10 mouse cellular contexts compared by ENCODE assay signal in genomic region chr7:81058712-81059154, GRCm38 (mm10). TPM values are rescaled to one million over a fixed set of nuclear protein-coding genes. Genes with fewer than 3 reads are reported as not detected.
DNase-seq lines count a peak whose midpoint lies in the region; ATAC-seq and TF ChIP-seq lines count a peak whose summit lies in the region.
"Had no signal": no experiment of that assay in that cellular context is flagged by ENCODE, and none has a peak within 500 bp of the region (broad histone marks: within the 10 kb centered on the region; RNA-seq: fewer than 3 reads in every experiment).

No protein-coding gene starts in this region.

- H3K27me3 ChIP-seq in kidney, adult 2 months (replicated peaks; ENCODE audit: control insufficient read depth, insufficient read depth, low read length): no peaks in the 10 kb centered on the region
- no peaks in the 10 kb centered on the region for H3K27me3 ChIP-seq in heart, embryonic 13.5 days (replicated peaks)
- no peaks in the 10 kb centered on the region; the same call in 1 of the 2 replicates for H3K27me3 ChIP-seq in liver, embryonic 15.5 days
- H3K27me3 ChIP-seq: neural tube, embryonic 15.5 days had no signal

- peak overlapping the region; percentile 65 for H3K4me2 ChIP-seq in heart, embryonic 13.5 days
- H3K4me2 ChIP-seq in liver, embryonic 15.5 days: peak overlapping the region; percentile 79
- H3K4me2 ChIP-seq: neural tube, embryonic 15.5 days had no signal

- peak overlapping the region; percentile 89 for H3K9ac ChIP-seq in heart, embryonic 13.5 days
- H3K9ac ChIP-seq in liver, embryonic 15.5 days: no peak overlapping the region
- H3K9ac ChIP-seq: neural tube, embryonic 15.5 days had no signal

- H3K9me3 ChIP-seq in heart, embryonic 13.5 days: no peaks in the 10 kb centered on the region
- H3K9me3 ChIP-seq in liver, embryonic 15.5 days (replicated peaks): no peaks in the 10 kb centered on the region
- H3K9me3 ChIP-seq: neural tube, embryonic 15.5 days had no signal

- no peak for TF ChIP-seq POLR2A in kidney, adult 2 months (IDR thresholded peaks at IDR 0.05; ENCODE audit: low read depth, low read length)

- DNase-seq in kidney, adult 2 months: peak; percentile 53
- no peak for DNase-seq in kidney, postnatal 25 days
- DNase-seq in ZHBTc4 (ENCODE audit: low read depth, low spot score): peak; percentile 59
- no peak for DNase-seq in layer of hippocampus, adult 9-11 months
- DNase-seq in right cerebral cortex, postnatal 25 days: no peak
- DNase-seq: cerebellum, adult 9-10 months; layer of hippocampus, postnatal 36 days had no signal

- peaks cover 14% of the 10 kb centered on the region for H3K4me1 ChIP-seq in kidney, adult 2 months (ENCODE audit: control insufficient read depth, insufficient read depth, low read length)
- peaks cover 65% of the 10 kb centered on the region for H3K4me1 ChIP-seq in heart, embryonic 13.5 days
- H3K4me1 ChIP-seq in liver, embryonic 15.5 days (replicated peaks): peaks cover 31% of the 10 kb centered on the region

- H3K36me3 ChIP-seq in kidney, adult 2 months (ENCODE audit: control insufficient read depth, insufficient read depth, low read length): no peaks in the 10 kb centered on the region
- H3K36me3 ChIP-seq in heart, embryonic 13.5 days: peaks cover 19% of the 10 kb centered on the region
- no peaks in the 10 kb centered on the region for H3K36me3 ChIP-seq in liver, embryonic 15.5 days (replicated peaks)
- H3K36me3 ChIP-seq: neural tube, embryonic 15.5 days had no signal

- 42% methylated on average over 9 of the region's 9 CpGs for WGBS in kidney, adult 2 months
- 11% methylated on average over 9 of the region's 9 CpGs for WGBS in heart, embryonic 13.5 days
- whole genome bisulfite sequencing in liver, embryonic 15.5 days (ENCODE audit: insufficient replicate concordance): 23% methylated on average over 9 of the region's 9 CpGs

- no peak for ATAC-seq in heart, embryonic 13.5 days (ENCODE audit: extremely low read depth, insufficient number of reproducible peaks, low FRiP score, low TSS enrichment)
- no peak for ATAC-seq in liver, embryonic 15.5 days (ENCODE audit: insufficient read depth)

- no peak overlapping the region for H3K27ac ChIP-seq in kidney, adult 2 months (ENCODE audit: insufficient read depth, low read depth, low read length)
- peak overlapping the region; percentile 97 for H3K27ac ChIP-seq in heart, embryonic 13.5 days (replicated peaks)
- no peak overlapping the region for H3K27ac ChIP-seq in liver, embryonic 15.5 days (replicated peaks)
- H3K27ac ChIP-seq: neural tube, embryonic 15.5 days had no signal

- TF ChIP-seq CTCF in kidney, adult 2 months (conservative IDR thresholded peaks at IDR 0.05; ENCODE audit: insufficient read depth, insufficient read length, low read depth, low read length): no peak

- H3K4me3 ChIP-seq in kidney, adult 2 months (ENCODE audit: insufficient read depth, low read depth, low read length): no peak overlapping the region
- peak overlapping the region; percentile 59 for H3K4me3 ChIP-seq in heart, embryonic 13.5 days
- 0 out of 2 replicates have a peak overlapping the region, but pooled peaks have one; percentile 1 for H3K4me3 ChIP-seq in liver, embryonic 15.5 days (replicated peaks)
- H3K4me3 ChIP-seq: neural tube, embryonic 15.5 days had no signal

RNA-seq across cellular contexts. Expression of gene Alpk3, which starts 1.3 kb away (rescaled TPM):
- 0.04 and 0.88 TPM in 2 replicates for polyA plus RNA-seq in kidney, adult 2 months (2012; rRNA removed)
- polyA plus RNA-seq in heart, embryonic 13.5 days (2015; fragmentation: Nextera tagmentation; extraction: Ambion mirVana): 21.4 and 23.5 TPM in 2 replicates
- 0.20 and 0.23 TPM in 2 replicates for polyA plus RNA-seq in liver, embryonic 15.5 days (2015; fragmentation: Nextera tagmentation; extraction: Ambion mirVana)

RNA-seq across cellular contexts. Expression of gene Slc28a1, which starts 55.9 kb away (rescaled TPM):
- polyA plus RNA-seq in kidney, adult 2 months (2012; rRNA removed): 18.8 and 21.9 TPM in 2 replicates
- polyA plus RNA-seq in heart, embryonic 13.5 days (2015; fragmentation: Nextera tagmentation; extraction: Ambion mirVana): 0.05 and 0.11 TPM in 2 replicates
- 1.0 and 1.1 TPM in 2 replicates for polyA plus RNA-seq in liver, embryonic 15.5 days (2015; fragmentation: Nextera tagmentation; extraction: Ambion mirVana)

Comparison
In these comparisons a context has a peak if more than half of its experiments do, and no peak if none do; other contexts are left out.
1. DNase-seq: peak in kidney, adult 2 months (single experiment) and ZHBTc4 (single experiment); none in kidney, postnatal 25 days (0 of 2), layer of hippocampus, adult 9-11 months (single experiment) and right cerebral cortex, postnatal 25 days (single experiment).
2. RNA of gene Alpk3, which starts 1.3 kb away (polyA plus RNA-seq): 21.4 to 23.5 TPM in heart, embryonic 13.5 days; 0.04 to 0.88 TPM in kidney, adult 2 months and 0.20 to 0.23 TPM in liver, embryonic 15.5 days; every median in the first group is over 10 times any median in the second.